Mouse (Mus musculus) ES-Bruce4 (cell line): ENCODE measurements around the gene Ncbp2. TPM values are rescaled to one million over a fixed set of nuclear protein-coding genes. Genes with fewer than 3 reads are reported as not detected.

Source experiments
- H3K27ac ChIP-seq: 2 replicates; pipeline ENCODE4 v1.5.1; 2012; ENCODE audit warnings: low read length, inconsistent platforms; ENCODE audit not compliant: insufficient read depth
- H3K27me3 ChIP-seq: 2 replicates; pipeline ENCODE4 v1.6.1; 2012; ENCODE audit warnings: mild to moderate bottlenecking, low read length, inconsistent platforms; ENCODE audit not compliant: control insufficient read depth, poor library complexity, insufficient read depth, severe bottlenecking
- H3K36me3 ChIP-seq: 2 replicates; pipeline ENCODE4 v1.6.1; 2012; ENCODE audit warnings: inconsistent platforms, mild to moderate bottlenecking, low read length, moderate library complexity; ENCODE audit not compliant: control insufficient read depth, poor library complexity, insufficient read depth, severe bottlenecking
- H3K4me1 ChIP-seq: one replicate; pipeline ENCODE4 v1.8.1; 2011; ENCODE audit warnings: low read length; ENCODE audit not compliant: control insufficient read depth, insufficient read depth
- H3K4me3 ChIP-seq: 2 replicates; pipeline ENCODE4 v1.5.1; 2011; ENCODE audit warnings: low read depth, mild to moderate bottlenecking, low read length
- H3K9ac ChIP-seq: 2 replicates; pipeline ENCODE4 v1.6.1; 2012; ENCODE audit warnings: low read depth, mild to moderate bottlenecking, inconsistent platforms; ENCODE audit not compliant: poor library complexity, severe bottlenecking
- H3K9me3 ChIP-seq: replicated peaks from 2 replicates; pipeline ENCODE4 v1.6.1; 2012; ENCODE audit warnings: mild to moderate bottlenecking, low read length, inconsistent platforms; ENCODE audit not compliant: control insufficient read depth, poor library complexity, insufficient read depth, severe bottlenecking
- CTCF ChIP-seq: IDR thresholded peaks from one replicate; pipeline ENCODE4 v1.8.1; 2011; ENCODE audit warnings: low read depth, low read length
- EP300 ChIP-seq: IDR thresholded peaks from 2 replicates; pipeline ENCODE4 v1.6.1; 2011; ENCODE audit warnings: low read depth, low read length; ENCODE audit not compliant: insufficient read depth
- POLR2A ChIP-seq: IDR thresholded peaks from one replicate; pipeline ENCODE4 v1.8.1; 2011; ENCODE audit warnings: low read length; ENCODE audit not compliant: insufficient read depth
- polyA plus RNA-seq: library from polyadenylated mRNA; stranded (reverse); fragments of >200 nt; gene quantifications from 2 replicates; pipeline ENCODE4 v1.2.4, GENCODE M21; 2011; ENCODE audit warnings: low read depth; ENCODE audit not compliant: missing spikeins, insufficient read depth, insufficient read length

Gene Ncbp2
- polyA plus RNA-seq, 1 experiment, result 84.8 TPM

GRCm38 (mm10) chr16:31947901-31948316 is 404 bp upstream of the Ncbp2 start:
- peak overlapping the region; percentile 72 for H3K9ac ChIP-seq
- TF ChIP-seq EP300 (no peak), CTCF (no peak), POLR2A (no peak)
- H3K4me3 ChIP-seq, result peak overlapping the region; percentile 77
- H3K36me3 ChIP-seq, result peaks cover 6% of the 10 kb centered on the region
- no peak overlapping the region for H3K27ac ChIP-seq
- H3K27me3 ChIP-seq, result no peaks in the 10 kb centered on the region
- H3K9me3 ChIP-seq, result no peaks in the 10 kb centered on the region
- H3K4me1 ChIP-seq, result no peaks in the 10 kb centered on the region

DNA sequence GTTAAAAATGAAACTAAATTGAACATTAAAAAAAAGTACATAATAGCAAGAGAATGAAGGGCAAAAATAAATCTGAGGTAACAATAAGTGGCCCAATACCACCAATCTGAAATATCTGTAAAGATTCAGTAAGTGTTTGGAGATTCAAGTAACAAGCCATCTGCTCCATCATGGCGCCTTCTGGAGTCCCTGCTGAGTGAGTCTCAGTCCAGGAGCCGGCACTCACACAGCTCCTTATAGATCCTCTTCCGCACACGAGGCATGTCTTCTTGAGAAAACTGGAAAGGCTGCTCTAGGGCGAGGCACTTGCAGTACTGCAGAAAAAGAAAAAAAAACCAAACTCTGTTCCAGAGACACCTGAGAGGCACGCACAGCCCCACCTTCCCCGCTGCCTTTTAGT is 14.9 kb downstream of the Ncbp2 start:
- Histone ChIP-seq H3K9me3 (no peaks in the 10 kb centered on the region), H3K36me3 (peaks cover 13% of the 10 kb centered on the region), H3K4me1 (no peaks in the 10 kb centered on the region), H3K27ac (no peak overlapping the region), H3K9ac (no peak overlapping the region), H3K4me3 (no peak overlapping the region), H3K27me3 (no peaks in the 10 kb centered on the region)
- no peak for TF ChIP-seq POLR2A
- no peak for TF ChIP-seq EP300
- TF ChIP-seq CTCF, result no peak

DNA sequence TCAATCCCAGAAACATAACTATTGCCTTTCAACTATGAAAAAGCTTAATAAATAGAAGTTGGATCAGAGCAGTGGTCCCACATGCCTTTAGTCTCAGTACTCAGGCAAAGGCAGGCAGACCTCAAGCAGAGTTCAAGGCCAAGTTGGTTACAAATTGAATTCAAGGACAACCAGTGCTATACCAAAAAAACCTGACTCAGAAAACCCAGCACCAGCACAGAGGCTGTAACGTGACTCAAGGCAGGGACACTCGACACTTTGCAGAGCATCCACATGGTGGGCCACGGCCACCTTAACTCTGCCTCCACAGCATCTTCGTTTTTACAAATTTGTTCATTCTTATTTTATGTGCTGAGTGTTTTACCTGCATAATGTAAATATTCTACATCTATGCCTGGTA is 26.9 kb downstream of the Ncbp2 start:
- no peak overlapping the region for H3K9ac ChIP-seq
- H3K9me3 ChIP-seq, result no peaks in the 10 kb centered on the region
- no peak for TF ChIP-seq EP300
- TF ChIP-seq POLR2A, result no peak
- no peak for TF ChIP-seq CTCF
- no peak overlapping the region for H3K4me3 ChIP-seq
- no peaks in the 10 kb centered on the region for H3K27me3 ChIP-seq
- no peak overlapping the region for H3K27ac ChIP-seq
- H3K36me3 ChIP-seq, result peaks cover 7% of the 10 kb centered on the region
- no peaks in the 10 kb centered on the region for H3K4me1 ChIP-seq

GRCm38 (mm10) chr16:31979501-31979900 is 31.2 kb downstream of the Ncbp2 start:
- Histone ChIP-seq H3K36me3 (peaks cover 7% of the 10 kb centered on the region), H3K4me3 (no peak overlapping the region), H3K27ac (no peak overlapping the region), H3K4me1 (no peaks in the 10 kb centered on the region), H3K27me3 (no peaks in the 10 kb centered on the region), H3K9ac (no peak overlapping the region), H3K9me3 (no peaks in the 10 kb centered on the region)
- TF ChIP-seq EP300 (no peak), POLR2A (no peak), CTCF (no peak)

DNA sequence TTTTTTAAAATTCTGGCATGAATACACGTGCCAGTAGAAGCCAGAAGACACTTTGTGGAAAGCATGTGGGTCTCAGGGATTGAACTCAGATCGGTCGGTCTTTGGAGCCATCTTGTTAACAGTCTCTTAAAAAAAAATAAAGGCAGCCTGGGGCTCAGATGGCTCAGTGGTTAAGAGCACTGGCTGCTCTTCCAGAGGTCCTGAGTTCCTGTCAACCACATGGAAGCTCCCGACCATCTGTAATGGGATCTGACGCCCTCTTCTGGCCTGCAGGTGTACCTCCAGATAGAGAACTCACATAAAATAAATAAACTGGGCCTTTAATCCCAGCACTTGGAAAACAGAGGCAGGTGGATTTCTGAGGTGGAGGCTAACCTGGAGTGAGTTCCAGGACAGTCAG is 32.6 kb downstream of the Ncbp2 start:
- no peaks in the 10 kb centered on the region for H3K27me3 ChIP-seq
- no peak overlapping the region for H3K27ac ChIP-seq
- H3K9ac ChIP-seq, result no peak overlapping the region
- no peak overlapping the region for H3K4me3 ChIP-seq
- TF ChIP-seq CTCF, result peak; percentile 41
- TF ChIP-seq POLR2A, result no peak
- TF ChIP-seq EP300, result no peak
- no peaks in the 10 kb centered on the region for H3K9me3 ChIP-seq
- H3K4me1 ChIP-seq, result no peaks in the 10 kb centered on the region
- H3K36me3 ChIP-seq, result peaks cover 7% of the 10 kb centered on the region

DNA sequence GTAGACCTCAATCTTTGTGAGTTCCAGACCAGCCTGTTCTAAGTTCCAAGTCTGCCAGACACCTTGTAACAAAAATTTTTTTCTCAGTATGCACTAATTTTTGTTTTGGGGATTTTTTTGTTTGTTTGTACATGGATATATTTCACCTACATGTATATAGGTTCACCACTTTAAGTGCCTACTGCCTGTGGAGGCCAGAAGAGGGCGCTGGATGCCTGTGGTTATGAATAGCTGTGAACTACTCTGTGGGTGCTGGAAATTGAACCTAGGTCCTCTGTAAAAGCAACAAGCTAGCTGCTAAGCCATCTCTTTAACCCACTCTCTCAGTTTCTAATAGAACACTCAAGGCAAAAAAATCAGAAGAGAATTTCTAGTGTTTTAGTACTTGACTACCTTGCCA is 43.7 kb downstream of the Ncbp2 start:
- H3K9me3 ChIP-seq, result no peaks in the 10 kb centered on the region
- H3K27ac ChIP-seq, result no peak overlapping the region
- H3K36me3 ChIP-seq, result peaks cover 10% of the 10 kb centered on the region
- H3K4me3 ChIP-seq, result no peak overlapping the region
- H3K4me1 ChIP-seq, result no peaks in the 10 kb centered on the region
- no peaks in the 10 kb centered on the region for H3K27me3 ChIP-seq
- H3K9ac ChIP-seq, result no peak overlapping the region
- TF ChIP-seq EP300 (no peak), CTCF (peak; percentile 67), POLR2A (no peak)
